Mouse (Mus musculus): Measurements from ENCODE around the gene Trim30c.
"Not testable (repeated sequence)": the region's sequence is repeated elsewhere in the genome, so short reads cannot be mapped to it uniquely, and the experiment has no call there.

Gene Trim30c

GRCm38 (mm10) chr7:104400698-104401097 lies at the start of gene Trim30c:
Gene Trim30c, minus strand, starts transcription at chr7:104400837.
- no peak for DNase-seq (ENCODE audit: low spot score)

- DNase-seq (ENCODE audit: low spot score), result no peak
Observed at GRCm38 (mm10) chr7:104445961-104446645, 45.5 kb upstream of the Trim30c start.

DNA sequence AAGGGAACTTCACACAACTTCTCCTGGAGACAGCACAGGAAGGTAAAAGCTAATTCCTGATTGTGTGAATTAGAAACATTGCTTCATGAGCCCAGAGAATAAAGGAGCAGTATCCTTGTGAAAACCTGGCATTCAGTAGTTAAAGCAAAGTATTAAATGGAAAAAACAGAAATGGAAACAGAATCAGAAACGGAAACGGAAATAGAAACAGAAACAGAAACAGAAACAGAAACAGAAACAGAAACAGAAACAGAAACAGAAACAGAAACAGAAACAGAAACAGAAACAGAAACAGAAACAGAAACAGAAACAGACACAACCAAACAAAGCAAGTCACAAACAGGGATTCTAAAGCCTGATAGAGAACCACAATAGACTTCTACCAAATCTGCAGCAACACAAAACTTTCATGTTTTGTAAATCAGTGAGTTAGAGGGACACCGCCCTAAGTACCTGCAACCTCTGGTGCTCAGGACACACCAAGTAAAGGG lies 3.9 kb upstream of the Trim30c start:
- no peak for DNase-seq (ENCODE audit: low spot score)

DNA sequence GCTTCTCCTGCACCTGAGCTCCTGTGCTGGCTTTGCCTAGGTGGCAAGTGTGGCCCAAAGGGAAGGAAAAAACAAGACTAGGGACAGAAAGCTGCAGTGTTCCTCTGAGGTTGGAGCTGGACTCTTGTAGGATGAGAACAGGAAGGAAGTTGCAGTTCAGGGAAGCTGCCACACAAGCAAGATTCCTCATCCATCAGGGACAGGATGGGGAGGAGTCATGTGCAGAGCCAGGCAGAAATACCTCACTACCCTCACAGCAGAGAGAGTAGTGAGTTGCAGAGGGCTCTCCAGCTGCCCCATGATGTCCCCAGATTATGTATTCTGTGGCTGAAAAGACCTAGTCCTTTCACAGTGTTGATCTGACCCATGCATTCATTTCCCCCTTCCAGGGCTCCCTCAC lies 503 bp upstream of the Trim30c start:
- DNase-seq (ENCODE audit: low spot score), result no peak

DNA sequence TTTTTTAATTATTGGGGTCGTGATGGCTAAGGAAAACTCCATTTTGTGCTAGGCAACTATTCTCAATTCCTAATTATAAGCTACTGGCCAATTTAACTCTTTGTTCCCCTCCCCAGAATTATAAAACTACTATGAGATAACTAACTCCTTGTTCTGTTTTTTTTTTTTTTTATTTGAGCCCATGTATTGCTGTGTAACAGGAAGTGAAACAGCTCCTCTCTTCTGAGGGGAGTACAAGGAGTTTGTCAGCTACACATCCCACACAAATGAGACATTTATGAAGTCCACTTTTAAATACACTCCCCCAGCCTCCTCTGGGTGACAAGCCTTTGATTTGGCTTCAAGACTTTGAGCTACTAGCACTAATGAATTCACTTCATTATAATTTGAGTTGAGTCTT lies 2.1 kb downstream of the Trim30c start:
- DNase-seq (ENCODE audit: low spot score), result no peak

DNA sequence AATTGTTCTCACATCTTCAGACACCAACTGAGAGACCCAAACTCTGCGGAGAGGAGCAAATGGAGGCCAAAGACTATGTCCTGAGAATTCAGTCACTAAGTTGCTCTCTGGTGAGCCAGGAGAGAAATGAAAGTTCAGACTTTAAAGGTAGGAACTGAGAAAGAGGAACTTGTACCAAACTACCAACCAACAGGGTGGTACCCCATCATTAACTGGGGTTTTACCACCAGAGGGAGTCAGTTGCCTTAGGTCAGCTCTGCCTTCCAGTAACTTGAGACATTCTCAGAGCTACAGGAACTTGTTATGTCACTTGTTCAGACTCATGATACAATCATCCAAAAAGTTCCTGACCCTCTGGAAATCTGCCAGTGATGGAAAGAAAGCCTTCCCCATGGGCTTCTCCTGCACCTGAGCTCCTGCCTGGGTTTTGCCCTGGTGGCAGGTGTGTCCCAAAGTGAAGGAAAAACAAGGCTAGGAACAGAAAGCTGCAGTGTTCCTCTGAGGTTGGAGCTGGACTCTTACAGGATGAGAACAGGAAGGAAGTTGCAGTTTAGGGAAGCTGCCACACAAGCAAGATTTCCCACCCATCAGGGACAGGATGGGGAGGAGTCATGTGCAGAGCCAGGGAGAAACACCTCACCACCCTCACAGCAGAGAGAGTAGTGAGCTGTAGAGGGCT lies 30.8 kb downstream of the Trim30c start, which contains the start of gene Trim30b:
TSS of gene Trim30b (minus strand) at position 149 of the 679 bp plus-strand sequence.
- no peak for DNase-seq (ENCODE audit: low spot score)

GRCm38 (mm10) chr7:104366339-104366738 lies 34.3 kb downstream of the Trim30c start:
- DNase-seq (ENCODE audit: low spot score), result no peak

DNA sequence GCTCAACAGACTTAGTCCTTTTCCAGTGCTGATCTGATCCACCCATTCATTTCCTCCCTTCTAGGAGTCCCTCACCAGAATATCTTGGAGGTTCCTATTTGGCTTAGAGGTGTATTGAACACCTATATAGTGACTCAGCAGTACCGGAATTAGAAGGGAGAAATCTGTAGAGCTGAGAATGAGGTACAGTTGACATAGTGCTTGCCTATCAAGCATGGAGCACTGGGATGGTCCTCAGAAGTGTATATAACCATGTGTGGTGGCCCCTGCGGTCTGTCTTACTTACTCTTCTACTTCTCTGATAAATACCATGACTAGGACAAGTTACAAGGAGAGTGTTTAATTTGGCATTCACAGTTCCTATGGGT lies 47.1 kb downstream of the Trim30c start:
- no peak for DNase-seq (ENCODE audit: low spot score)

- peak; percentile 15 for DNase-seq (ENCODE audit: low spot score)
Observed at GRCm38 (mm10) chr7:104352717-104353599, 47.7 kb downstream of the Trim30c start, which contains the start of gene Trim12c. Gene Trim12c, minus strand, starts transcription at chr7:104353362.

DNA sequence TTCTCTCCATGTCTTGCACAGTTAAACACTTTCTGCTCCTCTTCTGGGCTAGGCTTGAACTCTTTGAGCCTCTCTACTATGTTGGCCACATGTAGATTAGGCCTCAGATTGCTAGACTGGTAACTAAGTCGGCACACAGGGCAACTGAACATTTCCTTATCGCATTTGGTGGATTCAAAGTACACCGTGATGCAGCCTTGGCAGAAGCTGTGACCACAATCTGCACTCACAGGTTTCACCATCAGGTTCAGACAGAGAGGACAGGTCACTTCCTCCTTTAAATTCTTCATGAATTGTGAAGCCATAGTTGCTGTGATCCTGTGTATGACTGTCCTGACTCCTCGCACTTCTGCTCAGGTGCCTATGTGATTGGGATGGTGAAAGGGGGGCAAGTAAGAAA lies 52.6 kb downstream of the Trim30c start:
- DNase-seq (ENCODE audit: low spot score), result not testable (repeated sequence)

DNA sequence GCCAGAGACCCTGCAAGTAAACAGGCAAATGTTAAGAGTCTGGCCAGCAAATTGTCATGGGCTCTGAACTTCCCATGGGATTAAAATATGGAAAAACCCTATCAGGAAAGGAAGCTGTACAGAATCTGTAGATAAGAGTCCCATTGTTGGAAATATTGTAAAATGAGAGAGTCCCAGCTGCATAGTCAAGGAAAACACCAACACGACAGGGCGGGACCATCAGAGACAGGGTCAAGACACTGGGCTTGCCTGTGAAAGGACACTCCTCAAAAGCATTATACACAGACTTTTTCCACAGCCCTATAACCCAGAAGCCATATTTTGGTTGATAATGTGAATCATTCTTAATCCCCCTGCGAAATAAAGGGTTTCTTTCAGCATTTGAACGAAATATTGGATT lies 59.9 kb downstream of the Trim30c start:
- DNase-seq (ENCODE audit: low spot score), result not testable (repeated sequence)

- DNase-seq (ENCODE audit: low spot score), result not testable (repeated sequence)
Observed at GRCm38 (mm10) chr7:104335547-104335946, 65.1 kb downstream of the Trim30c start.
